8 mouse cellular contexts compared by ENCODE assay signal in genomic region chr17:74866565-74867507, GRCm38 (mm10).
A peak's percentile ranks its signal among the peaks of the same experiment; 100 is the strongest.
DNase-seq lines count a peak whose midpoint lies in the region; ATAC-seq and TF ChIP-seq lines count a peak whose summit lies in the region.

No protein-coding gene starts in this region.

- DNase-seq in adrenal gland, adult 2 months = peak; percentile 92
- peak; percentile 5 for DNase-seq in embryo, embryonic 9.5 days (ENCODE audit: extremely low spot score)
- DNase-seq in heart, postnatal 0 days (ENCODE audit: low spot score) = peak; percentile 61
- peak; percentile 87 for DNase-seq in kidney, postnatal 14 days
- DNase-seq in urinary bladder, postnatal 25 days (ENCODE audit: low spot score) = peak; percentile 39
- DNase-seq in thymus, postnatal 14 days = no peak
- no peak for DNase-seq in right cerebral cortex, postnatal 25 days

- H3K9me3 ChIP-seq in heart, postnatal 0 days (replicated peaks; ENCODE audit: control insufficient read depth, low read length) = no peaks in the 10 kb centered on the region

- H3K27ac ChIP-seq in heart, postnatal 0 days (ENCODE audit: low read depth) = peak overlapping the region; percentile 90

- TF ChIP-seq CTCF in heart, postnatal 0 days (IDR thresholded peaks at IDR 0.05; ENCODE audit: low read depth) = no peak

- no peak overlapping the region for H3K4me3 ChIP-seq in heart, postnatal 0 days (ENCODE audit: low read depth, low read length)

- H3K4me1 ChIP-seq in heart, postnatal 0 days (ENCODE audit: control insufficient read depth, insufficient read depth) = peaks cover 55% of the 10 kb centered on the region

- ATAC-seq in heart, postnatal 0 days (ENCODE audit: insufficient read depth, low read depth) = peak; percentile 66
- ATAC-seq in megakaryocyte-erythroid progenitor cell, adult 5-6 weeks (replicated peaks; ENCODE audit: low FRiP score, low TSS enrichment, poor library complexity, severe bottlenecking) = 0 out of 2 replicates have a peak, but pooled peaks have one; percentile 3

- peak; percentile 67; the same call in 1 of the 2 replicates for TF ChIP-seq EP300 in heart, postnatal 0 days (IDR thresholded peaks at IDR 0.05; ENCODE audit: low read depth)

- H3K4me2 ChIP-seq in heart, postnatal 0 days (ENCODE audit: low read depth, low read length) = peak overlapping the region; percentile 32; the same call in 1 of the 2 replicates

- 0 out of 2 replicates have a peak overlapping the region, but pooled peaks have one; percentile 22 for H3K9ac ChIP-seq in heart, postnatal 0 days (replicated peaks; ENCODE audit: low read depth, low read length)

- no peaks in the 10 kb centered on the region for H3K27me3 ChIP-seq in heart, postnatal 0 days (ENCODE audit: control insufficient read depth, insufficient read depth, low read length)

- H3K36me3 ChIP-seq in heart, postnatal 0 days (replicated peaks; ENCODE audit: control insufficient read depth, insufficient read depth, low read length) = no peaks in the 10 kb centered on the region

- 12% methylated on average over 11 of the region's 11 CpGs for WGBS in heart, postnatal 0 days

Comparison
In these comparisons a context has a peak if more than half of its experiments do, and no peak if none do; other contexts are left out.
1. DNase-seq: peak in adrenal gland, adult 2 months (single experiment), embryo, embryonic 9.5 days (single experiment), heart, postnatal 0 days (single experiment), kidney, postnatal 14 days (single experiment) and urinary bladder, postnatal 25 days (single experiment); none in thymus, postnatal 14 days (single experiment) and right cerebral cortex, postnatal 25 days (single experiment).